Mouse (Mus musculus) liver, embryonic 16.5 days (tissue): ENCODE data around the gene Ctdsp2. TPM values are rescaled to one million over a fixed set of nuclear protein-coding genes. Genes with fewer than 3 reads are reported as not detected.

Source experiments
- ATAC-seq: fragments of 200-750 bp; cut with Nextera tagmentation; 2 replicates; pipeline ENCODE4 v1.8.0; 2017; ENCODE audit warnings: low read depth, mild to moderate bottlenecking, moderate number of reproducible peaks, moderate library complexity
- H3K27ac ChIP-seq: fragments of 300-500 bp; sonication (generic); 2 replicates; pipeline ENCODE4 v1.5.1; 2014; ENCODE audit warnings: mild to moderate bottlenecking, low read length
- H3K27me3 ChIP-seq: fragments of 300-500 bp; sonication (generic); 2 replicates; pipeline ENCODE4 v1.6.1; 2014; ENCODE audit warnings: low read depth, low read length, mixed read lengths; ENCODE audit not compliant: control insufficient read depth, insufficient read depth
- H3K36me3 ChIP-seq: fragments of 300-500 bp; sonication (generic); 2 replicates; pipeline ENCODE4 v1.6.1; 2014; ENCODE audit warnings: mild to moderate bottlenecking; ENCODE audit not compliant: control insufficient read depth, insufficient read depth
- H3K4me1 ChIP-seq: fragments of 300-500 bp; sonication (generic); 2 replicates; pipeline ENCODE4 v1.6.1; 2014; ENCODE audit warnings: low read depth, low read length, mixed read lengths; ENCODE audit not compliant: control insufficient read depth
- H3K4me2 ChIP-seq: fragments of 300-500 bp; sonication (generic); 2 replicates; pipeline ENCODE4 v1.6.1; 2014; ENCODE audit warnings: low read depth, low read length, mixed read lengths
- H3K4me3 ChIP-seq: fragments of 300-500 bp; sonication (generic); 2 replicates; pipeline ENCODE4 v1.5.1; 2014; ENCODE audit warnings: low read depth, mild to moderate bottlenecking, low read length
- H3K9ac ChIP-seq: fragments of 300-500 bp; sonication (generic); 2 replicates; pipeline ENCODE4 v1.6.1; 2014; ENCODE audit warnings: low read depth, low read length
- H3K9me3 ChIP-seq: fragments of 300-500 bp; sonication (generic); replicated peaks from 2 replicates; pipeline ENCODE4 v1.6.1; 2016; ENCODE audit warnings: low read length; ENCODE audit not compliant: control insufficient read depth
- WGBS: fragments of 180-500 bp; shearing (Covaris S2); extraction: QIAGEN DNeasy Blood & Tissue Kit; methylation state at CpG from one replicate; pipeline ENCODE4 v1.1.7; 2014; ENCODE audit not compliant: insufficient replicate concordance; 5-methylcytosine and 5-hydroxymethylcytosine counted together
- polyA plus RNA-seq: library from polyadenylated mRNA; unstranded; fragments of >200 nt; fragmentation: Nextera tagmentation; extraction: Ambion mirVana; gene quantifications from 2 replicates; pipeline ENCODE4 v1.2.1, GENCODE M21; 2015

Gene Ctdsp2
- polyA plus RNA-seq, 1 experiment from 2014 or later = 12.2 TPM

GRCm38 (mm10) chr10:126991676-126992075 lies 13.2 kb downstream of the Ctdsp2 start:
- no peak overlapping the region for H3K4me2 ChIP-seq
- peaks cover 21% of the 10 kb centered on the region for H3K4me1 ChIP-seq
- no peaks in the 10 kb centered on the region for H3K9me3 ChIP-seq
- H3K27me3 ChIP-seq = no peaks in the 10 kb centered on the region
- no peak for ATAC-seq
- H3K4me3 ChIP-seq = no peak overlapping the region
- H3K27ac ChIP-seq = no peak overlapping the region
- H3K36me3 ChIP-seq = peaks cover 30% of the 10 kb centered on the region
- no peak overlapping the region for H3K9ac ChIP-seq
- 56% methylated on average over 3 of the region's 3 CpGs for WGBS

GRCm38 (mm10) chr10:126993621-126994020 lies 15.1 kb downstream of the Ctdsp2 start:
- Histone ChIP-seq H3K4me1 (peaks cover 3% of the 10 kb centered on the region), H3K27ac (no peak overlapping the region), H3K36me3 (peaks cover 33% of the 10 kb centered on the region), H3K4me3 (no peak overlapping the region), H3K27me3 (no peaks in the 10 kb centered on the region), H3K9me3 (no peaks in the 10 kb centered on the region), H3K9ac (no peak overlapping the region), H3K4me2 (no peak overlapping the region)
- 68% methylated on average over 3 of the region's 3 CpGs for WGBS
- ATAC-seq = no peak

DNA sequence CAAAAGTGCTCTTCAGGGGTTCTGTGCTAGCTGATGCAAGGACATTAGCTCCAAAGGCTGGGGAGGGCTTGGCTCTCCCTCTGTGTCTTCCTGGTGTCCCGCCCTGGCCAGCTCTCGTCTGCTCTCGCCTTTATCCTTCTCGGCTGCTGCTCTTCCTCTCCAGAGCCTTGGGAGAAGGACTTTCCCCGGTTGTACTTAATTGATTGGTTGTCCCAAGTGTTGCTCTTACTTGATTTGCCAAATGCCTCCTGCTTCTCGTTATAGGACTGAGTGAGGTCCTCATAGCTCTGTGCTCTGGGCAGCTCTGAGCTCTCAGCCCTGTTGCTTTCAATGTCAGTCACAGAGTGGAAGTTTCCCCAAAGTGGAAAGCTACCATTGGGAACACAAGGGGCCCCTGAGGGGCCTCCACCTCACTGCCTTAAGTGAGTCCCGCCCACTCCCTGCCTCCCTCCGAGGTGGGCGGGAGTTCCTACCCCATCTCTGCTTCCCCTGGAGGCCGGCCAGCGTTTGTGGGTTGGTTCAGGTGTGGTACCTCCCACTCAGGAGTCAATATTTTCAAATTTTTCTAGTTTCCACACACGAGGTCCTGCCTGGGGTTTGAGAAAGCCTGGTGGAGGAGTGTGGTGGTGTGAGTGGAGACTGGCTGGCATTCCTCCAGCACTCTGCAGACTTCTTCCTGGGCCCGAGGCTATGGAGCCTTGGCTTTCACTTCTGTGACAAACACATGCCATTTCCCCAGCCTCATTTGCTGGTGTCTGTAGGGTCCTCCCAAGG lies 19.0 kb downstream of the Ctdsp2 start:
- WGBS = 54% methylated on average over 13 of the region's 13 CpGs
- Histone ChIP-seq H3K27me3 (no peaks in the 10 kb centered on the region), H3K27ac (no peak overlapping the region), H3K9me3 (no peaks in the 10 kb centered on the region), H3K4me2 (no peak overlapping the region), H3K9ac (no peak overlapping the region), H3K4me1 (no peaks in the 10 kb centered on the region), H3K36me3 (peaks cover 26% of the 10 kb centered on the region), H3K4me3 (no peak overlapping the region)
- no peak for ATAC-seq

GRCm38 (mm10) chr10:127000529-127000928 lies 22.0 kb downstream of the Ctdsp2 start, which contains the start of gene Avil:
TSS of gene Avil (plus strand) at chr10:127000709.
- Histone ChIP-seq H3K9ac (no peak within 1 kb of the TSS), H3K4me2 (no peak within 1 kb of the TSS), H3K4me1 (no peaks in the 10 kb centered on the region), H3K36me3 (peaks cover 5% of the 10 kb centered on the region), H3K4me3 (no peak within 1 kb of the TSS), H3K27ac (no peak within 1 kb of the TSS), H3K9me3 (no peaks in the 10 kb centered on the region), H3K27me3 (no peaks in the 10 kb centered on the region)
- ATAC-seq = no peak
- WGBS = 69% methylated on average over 5 of the region's 5 CpGs

- H3K4me1 ChIP-seq = no peaks in the 10 kb centered on the region
- H3K9me3 ChIP-seq = no peaks in the 10 kb centered on the region
- H3K4me2 ChIP-seq = no peak overlapping the region
- H3K9ac ChIP-seq = no peak overlapping the region
- H3K4me3 ChIP-seq = no peak overlapping the region
- 63% methylated on average over 9 of the region's 9 CpGs for WGBS
- no peaks in the 10 kb centered on the region for H3K27me3 ChIP-seq
- no peak for ATAC-seq
- no peak overlapping the region for H3K27ac ChIP-seq
- H3K36me3 ChIP-seq = peaks cover 4% of the 10 kb centered on the region
These were observed 22.8 kb downstream of the Ctdsp2 start for GRCm38 (mm10) chr10:127001297-127001696.

GRCm38 (mm10) chr10:127002056-127002455 lies 23.5 kb downstream of the Ctdsp2 start:
- no peak overlapping the region for H3K27ac ChIP-seq
- 55% methylated on average over 1 of the region's 1 CpGs for WGBS
- H3K4me1 ChIP-seq = no peaks in the 10 kb centered on the region
- no peaks in the 10 kb centered on the region for H3K27me3 ChIP-seq
- no peak for ATAC-seq
- peaks cover 4% of the 10 kb centered on the region for H3K36me3 ChIP-seq
- H3K9ac ChIP-seq = no peak overlapping the region
- no peaks in the 10 kb centered on the region for H3K9me3 ChIP-seq
- H3K4me2 ChIP-seq = no peak overlapping the region
- no peak overlapping the region for H3K4me3 ChIP-seq

- no peak for ATAC-seq
- Histone ChIP-seq H3K27ac (no peak overlapping the region), H3K9me3 (no peaks in the 10 kb centered on the region), H3K36me3 (peaks cover 3% of the 10 kb centered on the region; the same call in 1 of the 2 replicates), H3K4me3 (no peak overlapping the region), H3K4me2 (no peak overlapping the region), H3K4me1 (no peaks in the 10 kb centered on the region), H3K27me3 (no peaks in the 10 kb centered on the region), H3K9ac (no peak overlapping the region)
- WGBS = 53% methylated on average over 5 of the region's 5 CpGs
These were observed 24.2 kb downstream of the Ctdsp2 start for GRCm38 (mm10) chr10:127002765-127003164.

DNA sequence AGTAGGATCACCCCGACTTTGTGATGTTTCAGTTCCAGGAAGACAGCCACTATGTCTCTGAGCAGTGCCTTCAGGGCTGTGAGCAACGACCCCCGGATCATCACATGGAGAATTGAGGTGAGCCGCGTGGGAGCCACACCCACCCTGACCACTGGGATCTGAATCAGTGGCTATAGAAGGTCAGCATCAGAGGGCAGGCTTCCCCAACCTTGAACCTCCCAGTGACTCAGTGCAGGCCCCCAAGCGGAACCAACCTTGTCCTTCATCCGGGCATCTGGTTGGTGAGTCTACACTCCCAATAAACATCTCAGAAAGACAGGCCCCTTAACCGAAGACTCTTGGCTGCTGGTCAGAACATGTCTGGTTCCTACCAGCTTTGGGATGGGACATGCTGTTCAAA lies 24.8 kb downstream of the Ctdsp2 start:
- 69% methylated on average over 8 of the region's 8 CpGs for WGBS

GRCm38 (mm10) chr10:127003806-127004205 lies 25.3 kb downstream of the Ctdsp2 start:
- Histone ChIP-seq H3K4me2 (no peak overlapping the region), H3K9me3 (no peaks in the 10 kb centered on the region), H3K27ac (no peak overlapping the region), H3K36me3 (no peaks in the 10 kb centered on the region), H3K9ac (no peak overlapping the region), H3K4me1 (no peaks in the 10 kb centered on the region), H3K27me3 (no peaks in the 10 kb centered on the region), H3K4me3 (no peak overlapping the region)
- ATAC-seq = no peak
- 63% methylated on average over 7 of the region's 7 CpGs for WGBS

More for the DNA sequence above, 24.8 kb downstream of the Ctdsp2 start:
- Histone ChIP-seq H3K9me3 (no peaks in the 10 kb centered on the region), H3K4me1 (no peaks in the 10 kb centered on the region), H3K4me2 (no peak overlapping the region), H3K9ac (no peak overlapping the region), H3K27ac (no peak overlapping the region), H3K27me3 (no peaks in the 10 kb centered on the region), H3K36me3 (no peaks in the 10 kb centered on the region), H3K4me3 (no peak overlapping the region)
- ATAC-seq = no peak
